Mouse (Mus musculus) frontal cortex, postnatal 25 days (tissue): ENCODE data around the gene Lrrc15.

Experiments used
- DNase-seq, 2 experiments: peaks; one replicate each; pipeline ENCODE4 v3.0.0; 2022; ENCODE audit warnings: low spot score in 2 of 2

Lrrc15 gene

DNA sequence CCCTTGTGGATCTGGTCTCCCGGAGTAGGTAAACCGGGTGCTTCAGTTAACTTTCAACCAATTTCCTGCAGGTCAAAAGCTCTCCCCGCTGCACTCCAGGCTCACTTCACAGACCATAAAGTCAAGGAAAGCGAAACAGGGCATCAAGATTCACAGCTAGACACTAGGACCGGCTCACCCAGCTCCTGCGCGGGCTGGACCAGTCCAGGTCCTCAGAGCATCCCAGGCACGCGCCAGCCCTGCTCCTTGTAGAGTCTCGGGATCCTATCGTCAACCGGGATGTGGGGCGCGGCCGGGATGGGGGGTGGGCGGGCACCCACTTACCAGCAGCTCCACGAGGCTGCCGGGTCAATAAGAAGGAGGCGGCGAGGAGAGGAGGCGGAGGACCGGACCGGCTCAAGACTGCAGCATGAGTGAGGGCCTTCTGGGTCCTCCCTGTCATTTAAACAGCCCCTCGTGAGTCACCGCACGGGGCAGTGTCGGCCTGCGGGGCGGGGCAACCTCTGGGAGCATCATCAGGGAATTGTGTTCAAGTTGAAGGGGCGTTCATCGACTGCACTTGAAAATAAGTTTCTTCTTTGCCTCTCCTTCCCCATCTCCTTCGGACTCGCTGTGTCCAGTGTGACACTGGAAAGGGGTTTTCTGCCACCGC, at the start of gene Lrrc15:
Lrrc15 (minus strand) TSS at position 413 of the 652 bp plus-strand sequence.
- no peak for DNase-seq

DNA sequence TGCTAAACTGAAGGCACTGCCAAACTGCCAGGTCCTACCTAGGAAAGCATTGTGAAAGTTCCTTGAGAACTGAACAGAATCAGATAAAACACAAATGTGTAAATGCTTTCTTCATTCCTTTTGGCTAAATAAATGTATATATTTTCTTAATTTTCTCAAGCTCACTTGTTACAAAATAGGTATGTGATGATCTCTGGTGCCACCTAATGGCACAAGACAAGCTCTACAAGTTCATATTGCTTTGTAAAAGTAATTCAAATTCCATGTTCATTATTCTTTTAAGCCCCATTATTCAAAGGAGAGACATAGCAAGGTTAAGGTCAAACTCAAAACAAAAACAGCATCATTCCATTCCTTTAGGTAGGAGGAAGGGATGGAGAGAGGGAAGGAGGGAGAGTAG, 31.2 kb upstream of the Lrrc15 start:
- DNase-seq: no peak

DNA sequence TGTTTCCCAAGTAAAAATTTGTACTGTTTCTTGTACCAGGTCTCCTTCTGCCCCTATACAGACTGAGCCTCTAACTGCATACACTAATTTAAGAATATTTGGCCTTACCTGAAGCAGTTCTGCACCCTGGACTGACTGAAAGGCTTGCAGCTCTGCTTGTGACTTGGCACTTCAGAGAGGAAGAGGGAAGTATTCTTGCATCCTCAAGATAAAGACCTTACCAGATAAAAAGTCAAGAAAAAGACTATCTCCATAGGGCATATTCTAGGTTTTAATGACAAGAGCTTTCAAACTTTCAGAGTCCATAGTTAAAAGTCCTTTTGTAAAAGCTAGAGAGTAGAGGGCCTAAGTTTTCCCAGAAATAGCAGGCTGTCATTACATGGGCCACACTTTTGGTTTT, 27.6 kb upstream of the Lrrc15 start, which contains the start of gene Gp5:
Gp5 (minus strand) TSS at position 133 of the 400 bp plus-strand sequence.
- no peak for DNase-seq

DNA sequence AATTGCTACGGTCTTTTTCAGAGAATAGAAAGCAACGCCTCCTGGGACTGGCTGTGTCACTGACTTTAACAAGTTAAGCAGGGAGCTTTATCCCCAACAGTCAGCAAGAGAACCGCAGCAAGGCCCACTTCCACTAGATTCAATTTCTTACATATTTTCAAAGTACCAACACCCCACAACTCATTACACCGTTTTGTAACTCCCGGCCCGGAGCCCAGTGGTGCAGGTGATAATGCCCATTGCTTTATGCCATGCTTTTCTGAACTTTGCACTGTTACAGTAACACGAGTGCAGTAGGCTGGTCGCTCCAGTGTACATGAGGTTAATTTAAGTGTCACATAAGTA, 27.1 kb upstream of the Lrrc15 start:
- no peak for DNase-seq

DNA sequence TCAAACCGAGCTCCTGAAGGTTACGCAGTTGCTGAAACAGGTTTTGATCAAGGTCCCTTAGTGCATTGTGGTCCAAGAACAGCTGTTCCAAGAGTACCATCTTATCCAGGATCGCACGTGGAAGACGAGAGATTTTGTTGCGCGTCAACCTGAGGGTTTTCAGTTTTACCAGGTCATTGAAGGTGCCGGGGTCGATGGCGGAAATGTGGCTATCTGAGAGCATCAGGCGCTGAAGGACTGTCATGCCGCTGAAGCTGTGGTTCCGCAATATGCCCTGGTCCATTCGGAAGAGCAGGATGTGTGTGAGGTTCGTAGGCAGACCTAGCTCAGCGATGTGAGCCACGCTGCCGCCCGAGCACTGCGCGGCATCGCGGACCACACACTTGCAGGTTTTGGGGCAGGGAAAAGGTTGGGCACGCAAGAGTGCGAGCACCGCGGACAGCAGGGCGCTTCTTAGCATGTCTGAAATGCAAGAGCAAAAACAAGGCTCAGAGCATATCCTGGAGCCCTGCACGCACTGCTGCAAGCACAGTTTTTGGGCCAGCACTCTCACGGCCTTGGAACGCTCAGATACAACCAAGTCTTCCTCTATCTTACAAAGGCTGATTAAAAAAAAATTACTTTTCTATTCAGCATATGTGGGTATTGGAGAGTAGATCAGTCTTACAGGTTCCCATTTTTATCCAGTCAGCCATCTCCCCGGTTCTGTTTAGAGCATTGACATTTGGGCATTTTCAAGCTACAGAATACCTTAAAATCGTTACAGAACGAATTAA, 26.5 kb upstream of the Lrrc15 start:
- no peak for DNase-seq

DNA sequence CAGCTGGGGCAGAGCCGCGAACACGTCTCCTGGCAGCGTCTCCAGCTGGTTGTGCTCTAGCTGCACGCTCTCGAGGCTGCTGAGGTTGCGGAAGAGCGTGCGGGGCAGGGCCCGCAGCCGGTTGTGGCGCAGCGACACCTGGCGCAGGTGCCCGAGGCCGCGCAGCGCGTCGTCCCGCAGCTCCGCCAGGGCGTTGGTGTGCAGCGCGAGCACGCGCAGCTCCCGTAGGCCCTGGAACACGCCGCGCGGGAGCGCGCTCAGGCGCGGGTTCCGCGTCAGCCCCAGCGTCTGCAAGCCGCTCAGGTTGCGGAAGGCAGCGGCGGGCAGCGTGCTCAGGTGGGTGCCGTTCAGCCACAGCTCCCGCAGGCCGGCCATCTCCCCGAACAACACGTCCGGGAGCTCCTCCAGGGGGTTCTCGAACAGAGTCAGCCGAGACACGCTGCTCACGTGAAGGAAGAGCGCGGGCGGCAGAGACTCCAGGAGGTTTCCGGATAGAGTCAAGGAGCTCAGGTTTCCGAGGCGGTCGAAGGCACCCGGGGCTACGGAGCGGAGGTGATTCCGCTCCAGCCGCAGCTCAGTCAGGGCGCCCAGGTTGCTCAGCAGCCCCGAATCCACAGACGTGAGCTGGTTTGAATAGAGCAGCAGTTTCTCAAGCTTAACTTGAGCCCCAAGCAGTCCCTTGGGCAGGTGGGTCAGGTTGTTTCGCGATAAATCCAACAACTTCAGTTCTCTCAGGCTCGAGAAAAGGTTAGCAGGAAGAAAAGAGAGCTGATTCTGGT, 25.7 kb upstream of the Lrrc15 start:
- DNase-seq: peak; percentile 24 to 43

DNA sequence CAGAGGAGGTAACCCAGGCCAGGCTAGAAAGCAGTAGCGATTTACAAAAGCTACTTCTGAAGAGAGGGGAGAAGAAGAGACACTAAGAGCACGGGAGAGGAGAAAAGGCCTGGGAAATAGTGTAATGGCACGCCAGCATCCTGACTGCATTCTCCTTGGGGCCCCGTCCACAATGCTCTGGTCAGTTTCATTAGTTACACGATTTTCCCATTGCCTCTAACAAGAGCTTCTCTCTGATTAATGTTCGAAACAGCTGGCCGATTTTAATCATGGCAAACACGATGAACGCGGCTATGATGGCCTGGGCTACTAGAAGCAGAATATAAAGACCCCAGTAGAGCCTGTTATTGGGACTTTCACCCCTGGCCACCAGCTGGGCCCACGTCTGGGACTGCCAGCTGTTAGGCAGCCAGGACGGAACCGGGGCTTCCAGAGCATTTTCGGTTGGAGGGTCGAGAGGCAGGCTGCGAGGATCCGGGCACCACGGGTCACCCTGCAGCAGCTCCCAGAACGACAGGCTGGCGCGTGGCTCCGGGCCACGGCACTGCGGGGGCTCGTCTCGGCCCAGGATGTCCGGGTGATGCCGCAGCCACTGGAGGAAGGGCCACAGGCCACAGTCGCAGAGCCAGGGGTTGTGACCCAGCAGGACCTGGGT, 25.0 kb upstream of the Lrrc15 start:
- DNase-seq: no peak

DNA sequence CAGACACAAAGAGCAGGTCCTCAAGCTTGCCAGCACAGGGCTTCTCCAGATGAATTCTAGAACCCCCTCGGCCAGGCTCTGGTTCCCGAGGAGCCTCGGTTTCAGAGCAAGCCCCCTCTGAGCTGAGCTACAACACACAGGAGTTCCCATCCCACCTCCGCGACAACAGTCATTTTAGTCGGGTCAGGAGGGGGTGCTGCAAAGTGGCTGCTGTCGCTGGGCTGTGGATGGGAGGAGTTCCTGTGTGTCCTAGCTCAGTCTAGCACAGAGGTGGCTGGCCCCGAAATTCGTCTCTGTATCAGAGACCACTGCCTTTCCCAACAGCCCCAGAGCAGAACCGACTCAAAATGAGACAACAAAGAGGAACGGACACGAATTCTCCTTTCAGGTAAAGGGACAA, 24.2 kb upstream of the Lrrc15 start:
- no peak for DNase-seq

DNA sequence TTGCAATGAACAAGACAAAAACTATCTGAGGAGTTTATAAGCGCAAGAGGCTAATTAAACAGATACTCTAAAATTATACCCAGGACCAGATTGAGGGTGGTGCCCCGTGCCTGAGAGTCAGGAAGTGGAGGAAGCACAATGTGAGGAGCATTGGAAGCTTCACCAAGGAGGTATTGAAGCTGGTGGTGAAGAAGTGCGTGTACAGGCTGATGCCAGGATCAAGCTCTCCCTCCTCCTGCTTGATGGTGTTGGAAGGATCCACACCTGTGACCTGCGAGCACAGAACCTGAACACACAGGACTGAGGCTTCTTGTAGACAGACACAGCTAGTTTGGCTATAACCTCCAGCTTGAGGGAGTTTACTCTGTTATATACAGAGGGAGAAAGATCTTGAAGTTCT, 23.0 kb upstream of the Lrrc15 start:
- DNase-seq: no peak

DNA sequence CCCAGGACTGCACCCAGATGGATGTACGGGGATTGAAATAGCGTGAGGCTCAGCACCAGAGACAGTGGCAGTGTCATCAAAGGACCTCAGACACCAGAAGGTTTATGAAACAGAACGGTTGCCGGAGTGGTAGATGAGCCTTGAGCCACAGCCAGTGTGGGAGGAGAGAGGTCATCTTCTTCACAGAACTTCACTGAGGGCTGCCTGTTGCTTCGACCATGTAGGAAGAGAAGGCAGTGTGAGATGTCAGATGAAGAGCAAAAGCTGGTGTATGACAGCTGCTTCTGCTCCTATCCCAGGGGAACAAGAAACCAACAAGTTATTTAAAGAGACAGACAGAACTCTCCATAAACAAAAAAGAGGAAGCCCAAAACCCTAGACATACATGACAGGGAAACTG, 21.2 kb upstream of the Lrrc15 start:
- no peak for DNase-seq

DNA sequence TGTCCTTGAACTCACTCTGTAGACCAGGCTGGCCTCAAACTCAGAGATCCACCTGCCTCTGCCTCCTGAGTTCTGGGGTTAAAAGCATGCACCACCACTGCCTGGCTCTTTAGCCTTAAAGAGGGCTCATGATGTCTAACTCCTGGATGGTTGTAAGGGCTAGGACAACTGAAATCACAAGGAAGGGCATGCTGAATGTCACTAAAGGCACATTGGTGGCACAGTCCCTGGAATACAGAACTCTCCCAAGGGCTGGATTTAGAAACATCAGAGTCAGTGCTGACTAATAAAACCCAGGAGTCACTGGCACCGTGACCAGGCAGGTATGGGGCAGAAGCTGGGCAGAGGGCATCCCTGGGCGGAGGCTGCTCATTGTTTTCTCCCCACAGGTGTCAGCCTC, 20.4 kb upstream of the Lrrc15 start:
- no peak for DNase-seq

DNA sequence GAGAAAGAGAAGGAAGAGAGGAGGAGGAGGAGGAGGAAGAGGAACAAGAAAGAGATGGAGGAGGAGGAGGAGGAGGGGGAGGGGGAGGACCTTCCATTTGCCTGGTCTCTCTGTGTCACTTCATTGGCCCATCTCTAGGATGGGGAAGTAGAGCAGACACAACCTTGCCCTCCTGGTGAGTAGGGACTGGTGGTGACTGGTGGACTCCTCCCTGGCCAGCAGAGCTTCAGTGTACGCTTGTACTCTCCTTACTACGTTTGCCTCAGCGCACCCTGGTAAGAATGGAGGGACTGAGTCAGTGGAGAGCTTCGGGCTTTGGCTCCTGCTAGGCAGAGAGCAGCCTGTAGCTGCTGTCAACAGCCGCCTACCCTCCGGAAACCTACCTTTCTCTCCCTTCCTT, 19.6 kb upstream of the Lrrc15 start:
- no peak for DNase-seq

DNA sequence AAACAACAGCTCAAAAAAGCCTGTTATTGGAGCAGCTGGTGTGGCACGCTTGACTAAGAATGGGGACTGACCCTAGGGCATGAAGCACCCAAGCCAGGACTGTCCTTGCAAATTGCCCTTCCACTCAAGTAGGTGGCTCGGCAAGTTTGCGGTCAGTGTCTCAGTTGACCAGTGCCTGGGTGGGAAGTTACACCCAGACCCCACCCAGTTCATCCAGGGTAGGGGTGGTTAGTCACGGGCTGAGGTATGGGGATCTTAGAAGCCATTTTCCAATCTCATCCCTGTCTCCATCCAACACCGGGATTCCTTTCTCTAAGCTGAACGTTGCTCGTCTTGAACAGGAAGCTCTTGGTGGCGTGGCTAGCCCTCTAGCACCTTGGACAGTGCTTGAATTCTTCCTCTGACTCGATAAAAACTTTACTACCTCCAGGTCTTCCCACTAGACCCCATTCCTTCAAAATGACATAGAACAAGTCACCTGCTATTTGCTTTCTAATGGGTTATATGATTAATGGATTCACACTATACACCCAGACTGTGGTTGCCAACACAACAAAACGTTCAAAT, 16.7 kb upstream of the Lrrc15 start:
- no peak for DNase-seq

DNA sequence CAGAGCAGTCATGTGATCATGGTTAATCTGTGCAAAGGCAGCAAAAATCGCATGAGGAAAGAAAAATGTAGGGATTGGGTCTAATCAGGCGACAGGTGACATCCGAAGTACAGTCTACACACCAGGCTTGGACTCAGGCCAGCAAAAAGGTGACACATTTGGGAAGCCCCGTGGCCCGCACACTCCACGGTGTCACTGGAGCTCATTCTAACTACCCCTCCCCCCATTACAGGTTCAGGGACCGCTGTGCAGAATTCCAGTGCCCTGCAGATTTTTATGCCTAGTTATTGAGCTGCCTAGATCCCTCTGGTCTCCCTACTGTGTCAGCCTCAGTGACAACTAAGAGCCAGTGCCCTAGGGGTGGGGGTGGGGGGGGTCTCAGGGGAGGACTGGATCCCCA, 14.4 kb upstream of the Lrrc15 start:
- DNase-seq: no peak

DNA sequence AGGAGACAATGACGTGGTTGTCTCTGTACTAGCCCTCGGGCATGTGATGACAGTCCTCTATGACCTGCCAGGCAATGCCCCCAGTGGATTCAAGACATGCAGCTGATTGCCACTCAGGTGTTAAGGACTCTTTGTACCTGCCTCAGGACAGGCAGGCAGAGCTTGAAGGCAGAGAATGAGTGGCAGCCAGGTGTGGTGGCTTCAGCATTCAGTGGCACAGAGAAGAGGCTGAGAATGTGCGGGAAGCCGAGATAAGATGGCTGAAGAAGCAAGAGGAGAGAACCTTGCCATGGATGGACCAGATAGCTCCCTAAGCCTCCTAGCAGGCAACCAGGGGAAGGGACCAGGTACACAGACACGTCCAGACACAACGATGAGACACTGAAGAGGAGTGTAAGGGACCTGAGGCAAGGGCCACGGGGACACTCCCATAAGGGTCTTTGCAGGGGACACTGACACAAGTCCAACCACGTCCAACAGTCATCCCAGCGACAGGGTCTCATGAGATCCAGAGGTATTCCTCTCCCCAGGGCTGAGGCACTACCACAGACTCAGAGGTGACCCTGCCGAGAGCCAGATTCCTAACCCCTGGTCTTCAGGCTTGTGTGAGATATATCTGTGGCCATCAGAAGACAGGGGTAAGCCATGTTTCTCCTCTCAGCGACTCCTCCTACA, 13.7 kb upstream of the Lrrc15 start:
- DNase-seq: no peak

DNA sequence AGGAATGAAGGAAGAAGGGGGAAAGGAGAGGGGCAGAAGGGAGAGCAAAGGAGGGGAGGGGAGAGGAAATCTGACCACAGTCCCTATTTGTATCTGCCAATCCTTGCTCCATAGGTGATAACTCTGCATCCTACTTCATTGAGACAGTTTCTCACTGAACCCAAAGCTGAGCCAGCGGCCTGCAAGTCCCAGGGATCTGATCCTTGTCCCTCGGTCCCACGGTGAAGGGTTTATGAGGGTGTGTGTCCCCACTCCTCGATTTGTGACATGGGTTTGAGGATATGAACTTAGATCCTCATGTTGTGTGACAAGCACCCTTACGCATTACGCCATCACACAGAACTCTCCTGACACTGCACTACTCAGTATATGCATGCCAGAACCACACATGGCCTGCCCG, 12.1 kb upstream of the Lrrc15 start:
- DNase-seq: no peak

DNA sequence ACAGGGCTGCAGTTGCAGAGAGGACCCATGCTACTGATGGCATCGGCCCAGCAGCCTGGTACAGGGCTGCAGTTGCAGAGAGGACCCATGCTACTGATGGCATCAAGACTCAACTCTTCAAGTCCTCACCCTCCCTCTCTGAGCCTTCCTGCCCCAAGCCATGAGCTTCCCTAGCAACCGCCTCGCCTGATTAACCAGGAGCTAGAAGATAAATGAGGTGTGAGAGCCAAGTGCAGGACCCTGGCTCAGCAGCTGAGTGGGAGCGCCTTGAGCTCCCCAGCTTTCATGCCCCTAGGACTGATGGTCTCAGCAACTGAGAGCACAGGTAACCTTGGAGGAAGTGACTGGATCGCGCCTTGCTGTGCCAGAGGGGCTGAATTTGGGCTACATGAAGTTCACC, 7.4 kb upstream of the Lrrc15 start:
- no peak for DNase-seq

DNA sequence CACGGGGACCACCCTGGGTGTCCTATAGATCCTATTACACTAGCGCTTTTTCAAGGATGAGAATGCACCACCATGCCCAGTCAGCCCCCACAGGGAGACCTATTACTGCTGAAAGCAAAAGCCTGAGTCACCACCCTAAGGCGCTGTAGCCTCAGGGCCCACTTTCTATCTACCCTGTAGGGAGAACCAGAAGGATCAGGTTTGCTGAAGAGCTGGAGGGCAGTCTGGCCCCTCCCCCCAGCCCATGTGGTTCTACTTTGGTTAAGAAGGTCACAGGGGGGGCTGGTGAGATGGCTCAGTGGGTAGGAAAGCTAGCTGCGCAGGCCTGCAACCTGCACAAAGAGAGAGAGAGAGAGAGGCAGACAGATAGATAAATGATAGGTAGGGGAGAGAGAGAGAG, 2.6 kb upstream of the Lrrc15 start:
- DNase-seq: no peak

DNA sequence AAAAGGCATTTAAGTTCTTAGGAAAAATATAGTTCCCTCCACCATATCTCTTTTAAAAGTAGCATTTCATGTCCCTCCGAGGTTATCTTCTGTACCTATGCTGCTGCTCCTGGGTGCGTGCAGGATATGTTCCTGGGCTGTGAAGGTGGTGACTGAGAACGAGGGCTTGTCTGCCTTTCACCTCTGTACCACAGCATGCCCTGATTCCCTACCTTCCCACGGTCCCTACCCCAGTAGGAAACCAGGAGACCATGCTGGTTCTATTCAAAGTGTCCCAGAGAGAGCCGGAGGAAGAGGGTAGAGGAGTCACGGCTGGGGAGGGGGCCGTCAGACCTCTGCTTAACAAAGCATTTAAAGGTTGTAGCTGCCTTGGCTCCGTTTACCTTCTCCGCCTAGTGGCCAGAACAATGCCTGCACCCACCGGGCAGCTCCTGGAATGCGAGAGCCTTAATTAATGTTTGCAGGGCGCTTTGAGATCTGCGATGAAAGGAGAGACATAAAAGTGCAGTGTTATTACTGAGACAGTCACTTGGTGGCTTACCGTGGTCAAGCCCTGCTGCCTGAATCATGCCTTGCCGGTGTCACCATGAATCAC, 784 bp upstream of the Lrrc15 start:
- no peak for DNase-seq

DNA sequence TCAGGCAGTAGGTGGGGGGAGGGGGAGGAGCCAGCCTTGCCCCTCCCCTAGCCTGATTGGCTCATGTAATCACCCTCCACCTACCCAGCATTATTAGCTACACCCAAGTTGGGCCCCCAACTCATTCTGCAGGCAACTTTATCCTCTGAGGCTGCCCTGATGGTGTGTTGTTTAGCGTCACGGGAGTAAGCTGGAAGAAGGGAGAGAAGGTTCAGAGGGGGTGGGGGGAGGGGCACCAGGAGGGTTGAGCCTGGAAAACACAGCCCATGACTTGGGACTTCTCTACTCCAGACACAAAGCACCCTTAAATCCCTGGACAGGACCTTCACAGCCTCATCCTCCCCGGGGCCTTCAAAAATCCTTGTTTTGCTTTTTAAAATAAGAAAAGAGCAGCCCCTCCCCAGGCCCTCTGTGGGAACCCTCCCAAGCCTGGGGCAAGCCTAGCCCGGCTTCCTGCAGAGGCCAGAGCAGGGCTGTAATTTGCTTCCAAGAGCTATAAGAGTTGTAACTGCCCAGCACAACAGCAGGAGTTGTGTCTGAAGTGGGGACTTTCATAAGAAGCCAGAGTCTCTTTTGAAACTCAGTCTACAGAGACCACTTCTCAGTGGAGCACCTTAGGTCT, 2.3 kb downstream of the Lrrc15 start:
- DNase-seq: no peak

DNA sequence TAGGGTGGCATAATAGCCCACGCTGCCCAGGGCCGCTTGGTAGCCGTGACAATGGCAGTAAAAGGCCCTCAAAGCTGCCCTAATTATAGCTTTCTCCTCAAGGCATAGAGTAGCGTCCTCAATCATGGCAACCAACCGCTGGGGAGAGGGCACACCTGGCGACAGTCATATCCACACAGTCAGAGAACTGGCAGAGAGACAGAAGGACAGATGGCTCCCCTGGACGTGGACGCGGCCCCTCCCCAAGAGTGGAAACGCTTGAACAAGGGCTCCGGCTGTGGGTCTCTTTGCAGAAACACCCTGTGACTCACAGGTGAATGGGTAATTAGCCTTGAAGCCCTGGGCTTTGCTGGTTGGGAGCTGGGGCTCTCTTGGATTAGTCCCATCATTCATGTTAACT, 4.7 kb downstream of the Lrrc15 start:
- no peak for DNase-seq
